Mouse (Mus musculus): ENCODE measurements around the gene Abcc4.

Abcc4 gene

DNA sequence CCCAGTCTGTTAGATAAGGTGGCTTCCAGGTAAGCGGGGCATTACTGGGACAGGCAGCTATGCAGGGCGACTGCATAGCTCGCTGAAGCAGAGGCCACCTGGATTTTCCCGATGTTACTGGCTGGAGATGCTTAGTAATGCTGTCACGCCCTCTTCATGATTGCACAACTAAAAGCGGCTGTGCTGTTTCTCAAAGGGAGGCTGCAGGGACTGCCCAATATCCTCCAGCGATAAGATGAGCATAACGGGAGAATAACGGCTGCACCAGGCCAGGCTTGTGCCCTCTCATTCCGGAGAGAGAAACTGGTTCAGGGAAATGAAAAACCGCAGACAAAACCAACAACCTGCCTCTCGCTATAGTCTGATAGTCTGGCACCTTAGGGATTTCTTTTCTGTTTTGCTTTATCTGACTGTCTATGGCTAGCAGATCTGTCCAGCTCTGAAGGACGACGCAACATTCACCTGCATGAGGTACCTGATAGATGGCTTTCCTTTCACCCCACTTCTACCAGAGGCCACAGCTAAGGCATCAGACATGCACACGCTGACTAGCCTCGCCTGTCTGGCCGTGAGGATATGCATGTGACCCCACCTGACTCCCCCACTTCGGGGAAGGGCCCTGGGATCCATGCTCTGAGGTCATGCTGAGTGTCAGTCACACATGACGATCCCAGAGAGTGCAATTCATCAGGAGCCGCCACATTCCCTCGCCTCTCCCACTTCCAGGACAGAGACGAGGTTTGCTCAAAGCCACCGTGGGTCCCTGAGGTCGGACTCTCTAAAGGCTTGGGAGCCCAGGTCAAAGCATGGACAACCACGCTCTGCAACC is 67.4 kb downstream of the Abcc4 start:
- DNase-seq (ENCODE audit: low spot score), result no peak

GRCm38 (mm10) chr14:118635493-118636183 is 70.4 kb downstream of the Abcc4 start:
- DNase-seq (ENCODE audit: low spot score), result no peak

DNA sequence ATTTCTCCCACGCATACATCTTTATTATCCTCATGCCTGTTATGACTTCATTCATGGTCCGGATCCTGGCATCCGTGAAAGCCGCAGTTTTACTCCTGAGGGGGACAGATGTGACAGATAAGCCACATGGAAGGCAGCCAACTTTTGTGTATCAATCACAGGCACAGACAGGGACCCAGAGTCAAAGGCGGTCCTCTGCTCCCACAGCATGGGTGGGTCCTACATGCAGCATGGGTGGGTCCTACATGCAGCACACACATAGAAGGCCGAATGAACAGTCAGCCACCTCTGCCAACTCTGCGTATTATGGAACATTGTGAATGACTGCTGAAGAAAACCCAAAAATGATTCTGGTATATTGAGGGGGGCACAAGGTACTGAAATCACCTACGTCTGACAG is 76.4 kb downstream of the Abcc4 start:
- no peak for DNase-seq (ENCODE audit: low spot score)

DNA sequence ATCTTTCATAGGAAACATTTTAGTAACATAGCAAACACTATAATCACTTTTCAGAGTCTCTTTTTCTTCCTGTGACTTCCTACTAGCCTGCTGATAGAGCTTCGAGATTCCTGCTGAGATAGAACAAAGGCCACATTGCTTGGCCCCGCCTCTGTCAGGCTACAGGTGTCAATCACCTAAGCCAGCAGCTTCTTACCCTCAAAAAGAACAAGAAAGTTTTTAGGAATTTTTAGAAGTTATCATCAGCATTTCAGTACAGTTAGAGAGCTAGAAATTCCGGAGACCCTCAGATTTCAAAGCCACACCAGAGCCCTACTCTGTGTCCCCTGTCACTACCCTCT is 84.6 kb downstream of the Abcc4 start:
- no peak for DNase-seq (ENCODE audit: low spot score)

DNA sequence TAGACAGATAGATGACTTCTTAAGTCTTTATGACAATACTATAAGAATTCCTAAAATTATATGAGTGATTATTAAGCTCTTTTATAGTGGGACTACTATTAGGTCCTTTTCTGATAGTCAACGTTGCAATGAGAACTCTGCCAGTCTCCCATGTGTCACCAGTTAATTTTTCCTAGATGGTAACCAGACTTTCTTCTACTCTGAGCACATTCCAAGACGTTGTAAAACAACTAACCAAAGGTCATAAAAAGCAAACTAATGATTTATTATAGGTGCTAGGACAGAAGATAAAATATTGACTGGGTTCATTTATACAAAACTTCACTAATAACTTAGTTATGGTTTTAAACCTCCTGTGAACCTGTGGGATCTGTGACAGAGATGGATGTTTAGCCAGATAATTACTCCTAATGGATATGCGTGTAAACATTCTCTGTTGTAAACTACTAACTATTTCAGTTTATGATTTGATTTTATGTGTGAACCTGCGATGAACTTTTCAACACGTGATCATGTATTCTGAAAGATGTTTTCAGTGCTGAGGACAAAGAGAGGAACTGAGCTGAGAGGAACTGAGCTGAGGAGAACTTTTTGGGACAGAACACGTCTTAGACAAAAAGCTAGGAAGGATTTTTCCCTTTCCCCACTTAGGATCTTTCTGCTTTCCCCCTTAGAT is 85.1 kb downstream of the Abcc4 start:
- no peak for DNase-seq (ENCODE audit: low spot score)

DNA sequence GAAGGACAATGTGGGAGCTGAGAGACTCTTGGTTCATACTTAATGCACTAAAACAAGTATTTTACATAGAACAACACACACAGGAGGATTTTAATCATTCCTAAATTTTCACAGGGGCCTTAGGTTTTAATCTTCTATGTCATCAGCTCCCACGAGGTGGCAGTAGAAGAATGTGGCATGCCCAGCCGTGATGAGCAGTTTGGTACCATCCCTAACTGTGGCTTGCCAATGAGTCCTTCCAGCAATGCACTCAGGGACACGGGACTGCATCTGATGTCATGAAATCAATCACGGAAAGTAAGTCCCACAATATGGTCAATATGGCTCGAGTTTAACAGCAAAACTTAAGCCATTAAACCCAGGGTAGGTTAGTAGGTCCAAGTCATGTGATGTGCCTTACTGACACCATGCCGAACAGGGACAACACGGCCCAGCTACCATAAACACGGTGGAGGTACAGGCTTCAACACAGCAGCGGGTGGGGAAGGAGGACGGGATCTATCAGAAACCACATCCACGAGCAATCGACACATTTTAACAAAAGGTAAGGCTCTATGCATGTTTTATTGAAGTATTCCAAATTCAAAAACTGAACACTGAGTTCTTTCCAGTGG is 89.2 kb downstream of the Abcc4 start:
- DNase-seq (ENCODE audit: low spot score), result no peak

- DNase-seq (ENCODE audit: low spot score), result no peak
Measured at GRCm38 (mm10) chr14:118613734-118614133, 92.3 kb downstream of the Abcc4 start.

DNA sequence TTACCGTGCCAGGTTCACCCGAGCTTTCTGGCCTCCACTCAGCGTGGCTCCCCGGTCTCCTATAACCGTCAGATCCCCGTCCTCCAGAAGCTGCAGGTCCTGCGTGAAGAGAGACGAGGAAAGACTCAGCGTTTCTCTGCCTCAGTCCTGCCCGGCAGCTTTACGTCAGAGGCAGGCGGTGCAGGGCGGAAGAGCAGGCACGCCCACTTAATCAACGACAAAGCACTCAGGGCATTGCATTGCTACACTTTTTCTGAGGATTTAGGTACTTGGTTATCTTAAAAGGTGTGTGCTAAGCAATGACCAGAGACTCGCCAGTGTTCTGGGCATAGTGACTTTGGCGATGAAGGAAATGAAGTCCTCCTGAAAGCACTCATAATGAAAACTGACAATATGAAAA is 94.3 kb downstream of the Abcc4 start:
- DNase-seq (ENCODE audit: low spot score), result no peak

DNA sequence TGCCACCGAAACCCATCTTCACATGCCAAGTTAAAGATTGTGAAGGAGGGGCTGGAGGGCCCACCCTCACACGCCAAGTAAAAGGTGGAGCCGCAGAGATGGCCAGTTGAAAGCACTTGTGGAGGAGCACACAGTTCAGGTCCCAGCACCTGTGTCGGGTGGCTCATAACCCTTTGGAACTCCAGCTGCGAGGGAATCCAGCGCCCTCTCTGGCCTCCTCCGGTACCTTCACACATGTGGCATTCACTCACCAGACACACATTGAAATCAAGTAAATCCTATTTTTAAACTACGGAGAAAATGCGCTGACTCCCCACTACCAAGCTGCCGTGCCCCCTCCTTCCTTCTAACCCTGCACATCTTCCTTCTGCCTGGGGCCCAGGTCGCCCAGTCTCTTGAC is 95.2 kb downstream of the Abcc4 start:
- DNase-seq (ENCODE audit: low spot score), result no peak

DNA sequence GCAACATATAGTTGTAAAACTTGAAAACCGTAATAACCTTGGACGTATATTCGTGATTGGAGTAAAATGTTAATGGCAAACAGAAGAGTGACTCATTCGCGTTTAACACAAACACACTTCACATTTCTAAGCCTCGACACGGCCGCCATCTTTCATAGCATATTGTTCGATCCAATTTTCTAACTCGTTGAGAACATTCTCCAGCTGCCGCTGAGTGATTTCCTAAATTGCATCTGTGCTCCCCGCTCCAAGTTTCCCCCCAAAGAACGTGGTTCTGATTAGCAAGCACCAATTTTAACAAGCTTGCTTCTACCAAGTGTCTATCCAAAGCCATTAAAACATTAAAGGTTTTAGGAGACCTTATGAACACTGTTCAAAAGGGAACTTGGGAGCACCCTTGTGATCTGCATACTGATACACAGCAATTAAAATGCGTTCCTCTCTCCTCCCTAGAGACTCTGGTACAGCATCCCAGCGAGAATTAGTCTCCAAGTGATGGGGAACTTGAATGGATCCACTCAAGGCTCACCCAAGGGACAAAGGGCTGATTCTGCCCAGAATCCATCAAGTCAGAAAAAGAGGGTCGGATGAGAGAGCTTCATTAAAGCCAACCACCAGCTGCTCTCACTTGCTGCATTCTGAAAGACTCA is 97.1 kb downstream of the Abcc4 start:
- DNase-seq (ENCODE audit: low spot score), result no peak

- no peak for DNase-seq (ENCODE audit: low spot score)
Measured at GRCm38 (mm10) chr14:118608317-118608716, 97.7 kb downstream of the Abcc4 start.

- no peak for DNase-seq (ENCODE audit: low spot score)
Measured at GRCm38 (mm10) chr14:118606476-118606875, 99.5 kb downstream of the Abcc4 start.

DNA sequence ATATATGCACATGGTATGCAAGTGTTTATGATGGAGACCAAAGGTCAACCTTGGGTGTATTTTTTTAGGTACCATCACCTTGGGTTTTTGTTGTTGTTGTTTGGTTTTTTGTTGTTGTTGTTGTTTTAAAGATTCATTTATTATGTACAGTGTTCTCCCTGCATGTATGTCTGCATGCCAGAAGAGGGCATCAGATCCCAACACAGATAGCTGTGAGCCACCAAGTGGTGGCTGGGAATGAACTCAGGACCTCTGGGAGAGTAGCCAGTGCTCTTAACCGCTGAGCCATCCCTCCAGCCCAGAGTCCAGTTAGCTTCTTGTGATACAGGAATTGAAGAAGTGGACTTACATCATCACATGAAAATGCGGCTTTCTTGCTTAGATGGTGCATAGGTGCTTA is 101.1 kb downstream of the Abcc4 start:
- DNase-seq (ENCODE audit: low spot score), result no peak

GRCm38 (mm10) chr14:118602031-118602430 is 104.0 kb downstream of the Abcc4 start:
- DNase-seq (ENCODE audit: low spot score), result no peak

DNA sequence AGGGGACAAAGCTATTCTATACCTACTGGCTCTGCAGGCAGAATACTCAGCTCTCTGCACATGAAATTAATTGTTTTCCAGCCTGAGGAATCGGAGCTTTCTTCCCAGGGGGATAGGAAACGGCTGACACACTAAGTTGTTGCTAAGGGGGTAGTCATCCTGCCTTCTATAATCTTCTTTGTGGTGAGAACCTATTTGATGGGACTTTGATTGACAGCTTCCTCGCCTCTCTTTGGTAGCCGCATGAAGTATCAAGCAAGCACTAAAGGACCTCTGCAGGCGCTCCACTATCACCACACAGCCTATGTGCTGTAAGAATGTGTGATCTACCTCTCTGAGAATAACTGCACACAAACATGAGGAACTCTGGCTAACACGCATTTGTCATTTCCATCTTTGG is 105.3 kb downstream of the Abcc4 start:
- DNase-seq (ENCODE audit: low spot score), result no peak

DNA sequence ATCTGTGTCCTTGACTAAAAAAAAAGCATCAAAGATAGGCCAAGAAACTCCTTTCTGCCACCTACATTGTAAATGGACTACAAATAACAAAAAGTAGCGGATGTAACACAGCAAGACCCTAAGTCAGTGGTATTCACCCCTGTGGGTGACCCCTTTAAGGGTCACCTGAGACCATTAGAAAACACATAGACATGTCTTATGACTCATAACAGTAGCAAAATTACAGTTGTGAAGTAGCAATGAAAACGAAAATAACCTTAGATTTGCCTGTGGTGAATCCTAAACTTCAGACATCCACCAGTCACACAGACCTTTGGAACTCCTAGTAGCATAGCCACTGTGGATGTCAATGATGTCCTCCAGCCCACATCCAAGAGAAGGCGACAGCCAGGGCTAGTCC is 107.3 kb downstream of the Abcc4 start:
- DNase-seq (ENCODE audit: low spot score), result no peak

DNA sequence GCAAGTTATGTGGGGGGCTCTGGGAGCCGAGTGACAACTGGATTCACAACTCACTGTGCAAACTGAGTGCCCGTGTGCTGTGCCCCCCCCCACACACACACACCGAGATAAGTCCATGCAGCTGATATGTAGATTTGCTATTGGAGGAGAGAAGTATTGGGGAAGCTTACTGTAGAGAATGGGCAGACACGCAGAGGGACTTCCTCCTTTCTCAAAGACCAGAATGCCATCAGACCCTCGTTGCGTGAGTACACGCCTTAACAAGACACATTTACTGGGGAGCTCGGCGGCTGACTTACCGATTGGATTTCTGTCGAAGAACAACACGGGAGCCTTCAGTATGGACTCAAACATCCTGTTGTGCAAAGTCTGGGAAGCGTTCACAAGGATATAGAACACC is 111.6 kb downstream of the Abcc4 start:
- no peak for DNase-seq (ENCODE audit: low spot score)

GRCm38 (mm10) chr14:118591477-118592403 is 114.3 kb downstream of the Abcc4 start:
- peak; percentile 41 for DNase-seq (ENCODE audit: low spot score)

DNA sequence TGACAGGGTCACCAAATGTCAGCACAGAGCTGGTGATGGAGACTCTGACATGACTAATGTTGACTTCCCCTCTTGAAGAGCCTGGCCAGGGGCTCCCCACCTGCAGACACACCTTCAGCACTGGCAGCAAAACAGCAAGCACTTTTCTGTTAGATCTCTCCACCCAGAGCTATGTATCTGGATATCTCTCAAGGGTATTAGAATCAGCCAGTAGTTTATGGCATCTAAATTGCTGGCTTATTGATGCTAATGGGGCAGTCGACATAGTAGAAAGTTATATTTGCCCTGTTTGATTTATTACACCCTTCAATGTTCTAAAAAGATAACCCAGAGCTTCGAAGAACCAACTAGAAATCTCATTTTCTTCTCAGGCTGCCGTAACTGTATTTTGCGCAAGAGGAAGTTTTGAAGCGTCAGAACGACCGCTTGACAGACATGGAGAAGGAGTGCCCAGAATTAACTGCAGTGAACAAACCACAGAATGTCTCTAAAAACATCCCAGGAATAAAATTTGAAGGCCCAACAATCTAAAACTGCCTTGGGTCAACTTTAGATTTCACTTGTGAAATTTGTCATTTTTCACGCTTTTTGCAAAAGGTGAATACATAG is 123.6 kb downstream of the Abcc4 start:
- no peak for DNase-seq (ENCODE audit: low spot score)

DNA sequence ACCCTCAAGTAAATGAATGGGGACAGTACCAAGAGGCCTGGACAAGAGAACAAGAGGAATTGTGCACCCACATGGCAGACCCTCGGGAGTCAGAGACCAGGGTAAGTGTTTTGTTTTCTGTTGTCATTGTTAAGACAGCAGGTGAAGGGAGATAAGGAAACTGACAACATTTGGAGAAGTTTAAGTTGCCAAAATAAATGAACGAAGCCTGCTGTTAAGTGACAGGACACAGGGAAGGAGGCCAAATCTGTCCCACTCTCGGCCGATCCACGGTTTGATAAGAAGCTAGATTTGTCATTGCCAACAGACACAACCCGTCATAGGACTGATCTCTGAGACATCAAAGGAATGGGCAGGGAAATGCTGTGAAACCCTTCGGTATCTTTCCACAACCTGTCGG is 124.3 kb downstream of the Abcc4 start:
- no peak for DNase-seq (ENCODE audit: low spot score)
